Mouse (Mus musculus) erythroblast, embryonic 14.5 days (primary cell): ENCODE data around the gene Abr.

Experiments used
- GATA1 ChIP-seq: IDR thresholded peaks from 2 replicates; pipeline ENCODE4 v1.6.1; 2012; ENCODE audit warnings: low read length, inconsistent platforms, mixed read lengths
- TAL1 ChIP-seq: IDR thresholded peaks from 3 replicates; pipeline ENCODE4 v1.6.1; 2012; ENCODE audit warnings: low read length, inconsistent platforms, mixed read lengths

- no peak for TF ChIP-seq TAL1
- no peak for TF ChIP-seq GATA1
These were observed 145.0 kb downstream of the Abr start for GRCm38 (mm10) chr11:76477095-76477525.
